22 mouse cellular contexts compared by ENCODE assay signal in the genomic region with DNA sequence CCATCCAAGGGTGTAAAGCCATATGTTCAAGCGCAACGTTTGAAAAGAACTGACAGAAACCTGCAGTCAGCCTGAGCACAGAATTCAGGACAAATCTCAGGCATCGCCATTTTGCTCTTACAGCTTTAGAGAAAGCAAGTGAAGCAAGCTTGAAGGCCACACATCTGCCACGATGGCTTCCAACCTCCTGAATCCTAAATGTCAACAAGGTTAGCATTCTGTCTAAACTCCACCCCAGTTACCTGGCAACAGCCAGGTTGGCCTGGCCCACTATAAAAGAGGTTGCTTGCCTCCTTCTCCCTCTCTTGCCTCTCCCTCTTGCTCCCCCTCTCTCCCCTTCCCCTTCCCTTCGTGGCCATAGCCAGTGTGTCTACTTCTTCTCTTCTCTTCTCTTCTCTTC. TPM values are rescaled to one million over a fixed set of nuclear protein-coding genes. Genes with fewer than 3 reads are reported as not detected.
A peak's percentile ranks its signal among the peaks of the same experiment; 100 is the strongest.
DNase-seq lines count a peak whose midpoint lies in the region; ATAC-seq and TF ChIP-seq lines count a peak whose summit lies in the region.
"Had no signal": no experiment of that assay in that cellular context is flagged by ENCODE, and none has a peak within 500 bp of the region (broad histone marks: within the 10 kb centered on the region; RNA-seq: fewer than 3 reads in every experiment).

No protein-coding gene starts in this region.

- H3K4me2 ChIP-seq in heart, embryonic 12.5 days, result no peak overlapping the region
- no peak overlapping the region for H3K4me2 ChIP-seq in midbrain, embryonic 13.5 days (replicated peaks)
- H3K4me2 ChIP-seq: embryonic facial prominence, embryonic 13.5 days; embryonic facial prominence, embryonic 15.5 days; forebrain, embryonic 12.5 days had no signal

- H3K9ac ChIP-seq in heart, embryonic 12.5 days, result no peak overlapping the region
- no peak overlapping the region for H3K9ac ChIP-seq in midbrain, embryonic 13.5 days (replicated peaks)
- H3K9ac ChIP-seq: embryonic facial prominence, embryonic 13.5 days; embryonic facial prominence, embryonic 15.5 days; forebrain, embryonic 12.5 days had no signal

- ATAC-seq in heart, embryonic 12.5 days (ENCODE audit: insufficient number of reproducible peaks, low FRiP score), result no peak
- no peak for ATAC-seq in midbrain, embryonic 13.5 days
- ATAC-seq: forebrain, embryonic 16.5 days had no signal

- no peak overlapping the region for H3K27ac ChIP-seq in heart, embryonic 12.5 days (ENCODE audit: poor library complexity, severe bottlenecking)
- peak overlapping the region; percentile 43 for H3K27ac ChIP-seq in layer of hippocampus, adult 2 months
- H3K27ac ChIP-seq in midbrain, embryonic 13.5 days, result no peak overlapping the region
- H3K27ac ChIP-seq: embryonic facial prominence, embryonic 13.5 days; embryonic facial prominence, embryonic 15.5 days; forebrain, embryonic 10.5 days; forebrain, embryonic 12.5 days had no signal

- no peaks in the 10 kb centered on the region for H3K36me3 ChIP-seq in heart, embryonic 12.5 days
- peaks cover 10% of the 10 kb centered on the region; the same call in 1 of the 2 replicates for H3K36me3 ChIP-seq in midbrain, embryonic 13.5 days

- H3K27me3 ChIP-seq in heart, embryonic 12.5 days (replicated peaks), result no peaks in the 10 kb centered on the region
- no peaks in the 10 kb centered on the region for H3K27me3 ChIP-seq in midbrain, embryonic 13.5 days
- H3K27me3 ChIP-seq: embryonic facial prominence, embryonic 13.5 days; embryonic facial prominence, embryonic 15.5 days; forebrain, embryonic 12.5 days had no signal

- H3K9me3 ChIP-seq in heart, embryonic 12.5 days (replicated peaks), result no peaks in the 10 kb centered on the region
- H3K9me3 ChIP-seq in midbrain, embryonic 13.5 days, result no peaks in the 10 kb centered on the region
- H3K9me3 ChIP-seq: embryonic facial prominence, embryonic 13.5 days; embryonic facial prominence, embryonic 15.5 days; forebrain, embryonic 12.5 days had no signal

- peak; percentile 62 for DNase-seq in heart, adult 11 months
- DNase-seq in layer of hippocampus, adult 2 months (ENCODE audit: low spot score in 2 of 2), result no peak
- DNase-seq in layer of hippocampus, adult 11-12 months (ENCODE audit: low spot score), result no peak
- DNase-seq in ES-CJ7 (ENCODE audit: low read depth, low spot score) (peak; percentile 34), ZHBTc4 (ENCODE audit: low read depth, low spot score) (peak; percentile 33)
- DNase-seq in embryo, embryonic 9.5 days (ENCODE audit: extremely low spot score), result no peak
- DNase-seq: adrenal gland, adult 2 months; adrenal gland, postnatal 10 days; adrenal gland, postnatal 25 days; cerebellum, adult 11 months; cerebellum, adult 2 months; cerebellum, adult 9-10 months; cerebellum, postnatal 10 days; cerebellum, postnatal 25 days had no signal

- no peak overlapping the region for H3K4me3 ChIP-seq in heart, embryonic 12.5 days
- H3K4me3 ChIP-seq in layer of hippocampus, adult 2 months, result no peak overlapping the region
- no peak overlapping the region for H3K4me3 ChIP-seq in midbrain, embryonic 13.5 days (replicated peaks)
- H3K4me3 ChIP-seq: embryonic facial prominence, embryonic 13.5 days; embryonic facial prominence, embryonic 15.5 days; erythroblast, embryonic 14.5 days; forebrain, embryonic 10.5 days; forebrain, embryonic 12.5 days had no signal

- TF ChIP-seq CTCF in layer of hippocampus, adult 2 months (conservative IDR thresholded peaks at IDR 0.05), result no peak

- 86% methylated on average over 5 of the region's 5 CpGs for WGBS in heart, embryonic 12.5 days
- WGBS in midbrain, embryonic 13.5 days, result 87% methylated on average over 5 of the region's 5 CpGs

- H3K4me1 ChIP-seq in heart, embryonic 12.5 days (replicated peaks), result 0 out of 2 replicates have a peak, but pooled peaks cover 5% of the 10 kb centered on the region
- H3K4me1 ChIP-seq in midbrain, embryonic 13.5 days (replicated peaks), result peaks cover 81% of the 10 kb centered on the region
- H3K4me1 ChIP-seq: embryonic facial prominence, embryonic 15.5 days; forebrain, embryonic 10.5 days had no signal

RNA-seq across cellular contexts. Expression of gene Basp1, which starts 33.5 kb away (rescaled TPM):
- 18.4 and 18.6 TPM in 2 replicates for polyA plus RNA-seq in heart, embryonic 12.5 days (2016; fragmentation: Nextera tagmentation; extraction: Ambion mirVana)
- total RNA-seq in layer of hippocampus, adult 2 months (2021), result 100 to 1,000 TPM; 576 to 634 TPM
- 205 and 211 TPM in 2 replicates for polyA plus RNA-seq in midbrain, embryonic 13.5 days (2015; fragmentation: Nextera tagmentation; extraction: Ambion mirVana)

Comparison
In these comparisons a context has a peak if more than half of its experiments do, and no peak if none do; other contexts are left out.
1. DNase-seq: peak in heart, adult 11 months (single experiment), ES-CJ7 (single experiment) and ZHBTc4 (single experiment); none in layer of hippocampus, adult 2 months (0 of 2), layer of hippocampus, adult 11-12 months (single experiment) and embryo, embryonic 9.5 days (single experiment).
2. RNA of gene Basp1, which starts 33.5 kb away (polyA plus RNA-seq): 205 to 211 TPM in midbrain, embryonic 13.5 days; 18.4 to 18.6 TPM in heart, embryonic 12.5 days; every median in the first group is over 10 times any median in the second.